Mouse (Mus musculus) right cerebral cortex, postnatal 10 days (tissue): ENCODE measurements around the gene Vmn2r93.

Experiments
- DNase-seq, 2 experiments: peaks; one replicate each; pipeline ENCODE4 v3.0.0; 2021; ENCODE audit warnings: low spot score in 2 of 2

Gene Vmn2r93

DNA sequence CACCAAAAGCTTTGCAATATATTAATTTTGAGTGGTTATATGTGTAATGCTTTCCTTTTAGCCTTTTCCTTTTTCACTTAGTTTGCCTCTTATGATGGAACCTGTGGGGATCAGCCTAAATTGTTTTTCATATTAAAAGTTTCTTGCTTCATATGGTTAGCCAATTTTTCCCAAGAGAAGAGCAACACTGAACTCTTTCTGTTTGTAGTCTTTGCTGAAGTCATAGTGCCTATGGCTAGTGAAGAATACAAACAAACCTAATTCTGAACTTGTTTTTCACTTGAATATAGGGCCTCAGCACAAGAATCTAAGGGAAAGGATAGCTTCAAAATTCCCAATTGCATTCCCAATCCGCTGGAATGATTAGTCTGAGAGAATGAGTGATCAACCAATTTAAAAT is at the start of gene Vmn2r93:
Vmn2r93 (plus strand) TSS at position 301 of the 400 bp plus-strand sequence.
- no peak for DNase-seq

DNA sequence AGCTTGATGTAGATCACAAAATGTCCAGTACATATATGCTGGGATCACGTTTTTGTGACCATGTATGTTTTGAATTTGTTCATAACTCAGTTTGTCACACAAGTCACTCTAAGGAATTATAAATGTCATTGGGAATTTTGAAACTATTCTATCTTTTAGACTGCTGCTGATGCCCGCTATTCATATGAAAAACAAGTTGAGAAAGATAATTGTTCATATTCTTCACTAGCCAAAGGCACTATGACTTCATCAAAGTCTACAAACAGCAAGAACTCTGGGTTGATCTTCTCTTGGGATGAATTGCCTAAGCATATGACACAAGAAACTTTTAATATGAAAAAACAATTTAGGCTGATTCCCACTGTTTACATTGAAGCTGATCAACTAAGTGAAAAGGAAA is 20.2 kb upstream of the Vmn2r93 start, which contains the start of gene Vmn2r94:
Vmn2r94 (minus strand) TSS at position 101 of the 400 bp plus-strand sequence.
- DNase-seq, result no peak

DNA sequence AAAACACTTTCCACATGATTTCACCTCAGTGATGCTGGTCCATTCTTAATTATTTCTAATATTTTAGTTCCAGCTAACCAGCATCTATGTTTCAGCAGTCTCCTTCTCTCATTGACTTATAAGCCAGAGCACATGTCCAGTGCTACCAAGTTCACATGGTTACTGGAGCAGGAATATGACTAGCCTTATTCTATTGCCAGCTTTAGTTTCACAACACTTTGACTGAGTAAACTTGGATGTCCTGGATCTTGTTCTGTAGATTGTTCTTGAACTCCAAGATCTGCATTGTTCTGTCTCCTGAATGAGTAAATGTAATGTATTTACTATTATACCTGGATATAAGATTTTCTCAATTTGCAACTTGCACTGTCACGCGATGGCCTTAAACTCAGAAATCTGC is 25.1 kb downstream of the Vmn2r93 start:
- no peak for DNase-seq

DNA sequence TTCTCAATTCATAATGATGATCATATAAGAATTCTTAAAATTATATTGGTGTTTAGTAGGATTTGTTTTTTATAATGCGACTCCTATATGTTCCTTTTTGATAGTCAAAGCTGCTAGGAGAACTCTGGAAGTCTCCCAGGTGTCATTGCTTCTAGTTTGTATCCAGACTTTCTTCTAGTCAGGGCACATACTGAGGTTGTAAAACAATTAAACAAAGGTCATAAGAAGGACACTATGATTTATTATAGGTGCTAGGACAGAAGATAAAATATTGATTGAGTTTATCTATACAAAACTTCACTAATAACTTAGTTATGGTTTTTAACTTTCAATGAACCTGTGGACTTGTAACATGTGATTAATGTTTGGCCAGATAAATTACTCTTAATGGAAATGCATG is 62.1 kb downstream of the Vmn2r93 start:
- DNase-seq, result no peak

DNA sequence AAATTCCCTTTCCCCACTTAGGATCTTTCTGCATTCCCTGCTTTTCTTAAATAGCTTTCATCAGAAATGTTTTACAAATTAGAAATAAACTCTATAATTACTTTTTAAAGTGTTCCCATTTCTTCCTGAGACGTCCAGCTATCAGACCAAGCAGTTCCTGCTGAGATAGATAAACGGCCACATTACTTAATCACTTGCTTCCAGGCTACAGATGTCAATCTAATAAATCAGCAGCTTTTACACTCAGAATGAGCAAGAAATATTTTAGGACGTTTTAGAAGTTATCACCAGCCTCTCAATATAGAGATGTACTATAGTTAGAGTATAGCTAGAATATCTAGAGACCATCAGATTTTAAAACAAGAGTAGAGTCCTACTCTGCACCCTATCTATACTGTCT is 62.7 kb downstream of the Vmn2r93 start:
- DNase-seq, result no peak
